Mouse (Mus musculus) liver, embryonic 11.5 days (tissue): ENCODE data around the gene Lyl1. TPM values are rescaled to one million over a fixed set of nuclear protein-coding genes. Genes with fewer than 3 reads are reported as not detected.

Experiments
- ATAC-seq: fragments of 200-750 bp; cut with Nextera tagmentation; replicated peaks from 2 replicates; pipeline ENCODE4 v1.8.0; 2017; ENCODE audit warnings: moderate number of reproducible peaks, mild to moderate bottlenecking, moderate TSS enrichment, moderate library complexity; ENCODE audit not compliant: low FRiP score
- DNase-seq: peaks from one replicate; pipeline ENCODE4 v3.0.0-alpha.2; 2017; ENCODE audit warnings: low spot score
- H3K27ac ChIP-seq: fragments of 300-500 bp; sonication (generic); 2 replicates; pipeline ENCODE4 v1.5.1; 2014; ENCODE audit warnings: mild to moderate bottlenecking, low read depth, low read length, control low read depth
- H3K27me3 ChIP-seq: fragments of 300-500 bp; sonication (generic); replicated peaks from 2 replicates; pipeline ENCODE4 v1.6.1; 2014; ENCODE audit warnings: low read length, mixed read lengths; ENCODE audit not compliant: control insufficient read depth, insufficient read depth
- H3K36me3 ChIP-seq: fragments of 300-500 bp; sonication (generic); 2 replicates; pipeline ENCODE4 v1.6.1; 2014; ENCODE audit warnings: mild to moderate bottlenecking, low read length, moderate library complexity, mixed read lengths; ENCODE audit not compliant: control insufficient read depth, insufficient read depth
- H3K4me1 ChIP-seq: fragments of 300-500 bp; sonication (generic); replicated peaks from 2 replicates; pipeline ENCODE4 v1.6.1; 2014; ENCODE audit warnings: low read length, mixed read lengths; ENCODE audit not compliant: control insufficient read depth, insufficient read depth
- H3K4me2 ChIP-seq: fragments of 300-500 bp; sonication (generic); 2 replicates; pipeline ENCODE4 v1.6.1; 2014; ENCODE audit warnings: mild to moderate bottlenecking, control low read depth, moderate library complexity
- H3K4me3 ChIP-seq: fragments of 300-500 bp; sonication (generic); 2 replicates; pipeline ENCODE4 v1.5.1; 2014; ENCODE audit warnings: low read depth, low read length, control low read depth
- H3K9ac ChIP-seq: fragments of 300-500 bp; sonication (generic); 2 replicates; pipeline ENCODE4 v1.6.1; 2014; ENCODE audit warnings: low read depth, low read length, control low read depth
- H3K9me3 ChIP-seq: fragments of 300-500 bp; sonication (generic); 2 replicates; pipeline ENCODE4 v1.6.1; 2016; ENCODE audit warnings: low read length, inconsistent platforms, mixed read lengths; ENCODE audit not compliant: control insufficient read depth
- WGBS: fragments of 180-500 bp; shearing (Covaris S2); extraction: QIAGEN DNeasy Blood & Tissue Kit; methylation state at CpG from one replicate; pipeline ENCODE4 v1.1.7; 2014; 5-methylcytosine and 5-hydroxymethylcytosine counted together
- polyA plus RNA-seq: library from polyadenylated mRNA; unstranded; fragments of >200 nt; fragmentation: Nextera tagmentation; extraction: Ambion mirVana; gene quantifications from 2 replicates; pipeline ENCODE4 v1.2.1, GENCODE M21; 2014

The Lyl1 gene
- polyA plus RNA-seq, 1 experiment from 2014 or later, result 68.6 TPM

GRCm38 (mm10) chr8:84658951-84659350, 42.3 kb upstream of the Lyl1 start:
- Histone ChIP-seq H3K36me3 (no peaks in the 10 kb centered on the region), H3K4me2 (peak overlapping the region; percentile 97; the same call in 1 of the 2 replicates), H3K9ac (no peak overlapping the region), H3K27ac (peak overlapping the region; percentile 95), H3K27me3 (no peaks in the 10 kb centered on the region), H3K4me3 (no peak overlapping the region), H3K4me1 (peaks cover 56% of the 10 kb centered on the region), H3K9me3 (no peaks in the 10 kb centered on the region)
- DNase-seq (no peak), ATAC-seq (no peak)
- WGBS, result 33% methylated on average over 1 of the region's 1 CpGs

- Histone ChIP-seq H3K4me3 (peak overlapping the region; percentile 87), H3K9ac (peak overlapping the region; percentile 96), H3K4me2 (peak overlapping the region; percentile 97), H3K4me1 (peaks cover 51% of the 10 kb centered on the region), H3K27me3 (no peaks in the 10 kb centered on the region), H3K27ac (peak overlapping the region; percentile 95), H3K36me3 (no peaks in the 10 kb centered on the region), H3K9me3 (no peaks in the 10 kb centered on the region)
- 2% methylated on average over 33 of the region's 33 CpGs for WGBS
- ATAC-seq, result no peak
- peak; percentile 76 for DNase-seq
These were observed 41.1 kb upstream of the Lyl1 start for GRCm38 (mm10) chr8:84659936-84660818.

GRCm38 (mm10) chr8:84660819-84661457, 40.3 kb upstream of the Lyl1 start:
- Histone ChIP-seq H3K36me3 (no peaks in the 10 kb centered on the region), H3K9me3 (no peaks in the 10 kb centered on the region), H3K9ac (peak overlapping the region; percentile 96), H3K4me2 (peak overlapping the region; percentile 97), H3K4me1 (peaks cover 49% of the 10 kb centered on the region), H3K4me3 (peak overlapping the region; percentile 87), H3K27ac (peak overlapping the region; percentile 95), H3K27me3 (no peaks in the 10 kb centered on the region)
- DNase-seq, result peak; percentile 64
- WGBS, result under 1% methylated on average over 20 of the region's 20 CpGs
- ATAC-seq, result no peak

- Histone ChIP-seq H3K27me3 (no peaks in the 10 kb centered on the region), H3K9ac (peak overlapping the region; percentile 96), H3K36me3 (no peaks in the 10 kb centered on the region), H3K4me3 (peak overlapping the region; percentile 87), H3K9me3 (no peaks in the 10 kb centered on the region), H3K4me2 (peak overlapping the region; percentile 97), H3K4me1 (peaks cover 48% of the 10 kb centered on the region), H3K27ac (peak overlapping the region; percentile 95)
- peak; percentile 78 for DNase-seq
- WGBS, result under 1% methylated on average over 24 of the region's 24 CpGs
- ATAC-seq, result peak; percentile 32
These were observed 39.8 kb upstream of the Lyl1 start for GRCm38 (mm10) chr8:84661458-84661871.

- Histone ChIP-seq H3K9me3 (no peaks in the 10 kb centered on the region), H3K4me2 (peak overlapping the region; percentile 97), H3K9ac (peak overlapping the region; percentile 96), H3K36me3 (no peaks in the 10 kb centered on the region), H3K27ac (peak overlapping the region; percentile 95), H3K27me3 (no peaks in the 10 kb centered on the region), H3K4me3 (peak overlapping the region; percentile 87), H3K4me1 (peaks cover 42% of the 10 kb centered on the region)
- peak; percentile 2; the same call in 1 of the 2 replicates for ATAC-seq
- under 1% methylated on average over 61 of the region's 61 CpGs for WGBS
- peak; percentile 78 for DNase-seq
These were observed 39.2 kb upstream of the Lyl1 start for GRCm38 (mm10) chr8:84661961-84662571.

- H3K27ac ChIP-seq, result peak within 1 kb of the TSS; percentile 95
- peak; percentile 93 for DNase-seq
- WGBS, result under 1% methylated on average over 27 of the region's 27 CpGs
- H3K4me2 ChIP-seq, result peak within 1 kb of the TSS; percentile 97
- H3K9me3 ChIP-seq, result no peaks in the 10 kb centered on the region
- no peaks in the 10 kb centered on the region for H3K36me3 ChIP-seq
- H3K27me3 ChIP-seq, result no peaks in the 10 kb centered on the region
- peak within 1 kb of the TSS; percentile 87 for H3K4me3 ChIP-seq
- H3K4me1 ChIP-seq, result peaks cover 36% of the 10 kb centered on the region
- peak; percentile 71 for ATAC-seq
- peak within 1 kb of the TSS; percentile 96 for H3K9ac ChIP-seq
These were observed 38.6 kb upstream of the Lyl1 start, which contains the start of gene Ier2 for GRCm38 (mm10) chr8:84662581-84663065. Gene Ier2 (minus strand): TSS chr8:84662852.

- Histone ChIP-seq H3K4me1 (peaks cover 30% of the 10 kb centered on the region), H3K4me3 (peak overlapping the region; percentile 87)
These were observed 37.6 kb upstream of the Lyl1 start for GRCm38 (mm10) chr8:84663483-84664327.

More at GRCm38 (mm10) chr8:84663483-84664327, 37.6 kb upstream of the Lyl1 start:
- Histone ChIP-seq H3K4me2 (peak overlapping the region; percentile 97), H3K9ac (peak overlapping the region; percentile 96), H3K36me3 (no peaks in the 10 kb centered on the region), H3K9me3 (no peaks in the 10 kb centered on the region), H3K27ac (peak overlapping the region; percentile 95), H3K27me3 (no peaks in the 10 kb centered on the region)
- WGBS, result 3% methylated on average over 43 of the region's 43 CpGs
- DNase-seq (peak; percentile 97), ATAC-seq (peak; percentile 82)
